Mouse (Mus musculus) Muller cell, postnatal 12 days (primary cell): Measurements from ENCODE around the gene Tmc3.

Experiments
- DNase-seq: peaks from one replicate; pipeline ENCODE4 v3.0.0-alpha.2; 2015; ENCODE audit errors: inconsistent ontology term

The Tmc3 gene

GRCm38 (mm10) chr7:83637781-83638583, 53.3 kb downstream of the Tmc3 start:
- no peak for DNase-seq

- DNase-seq = no peak
These were observed 54.4 kb downstream of the Tmc3 start for GRCm38 (mm10) chr7:83639084-83639483.

DNA sequence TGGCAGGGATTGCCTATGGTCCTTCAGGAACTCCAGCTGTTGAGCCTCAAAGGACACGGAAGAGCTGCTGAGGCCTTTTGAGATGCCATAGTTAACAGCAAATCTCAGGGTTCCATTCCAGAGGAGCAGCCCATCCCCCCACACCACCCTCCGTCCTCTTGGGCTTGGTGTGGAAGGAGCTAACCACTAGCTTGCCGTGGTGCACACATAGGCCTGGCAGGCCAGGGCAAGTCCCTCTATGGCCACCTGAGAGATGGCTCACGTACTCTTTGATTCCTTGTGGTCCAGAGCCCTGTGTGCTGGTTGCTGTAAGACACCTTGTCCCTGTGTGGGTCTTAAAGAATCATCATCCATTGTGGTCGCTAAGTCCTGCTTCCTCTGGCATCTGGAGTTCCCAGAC, 55.9 kb downstream of the Tmc3 start:
- no peak for DNase-seq

DNA sequence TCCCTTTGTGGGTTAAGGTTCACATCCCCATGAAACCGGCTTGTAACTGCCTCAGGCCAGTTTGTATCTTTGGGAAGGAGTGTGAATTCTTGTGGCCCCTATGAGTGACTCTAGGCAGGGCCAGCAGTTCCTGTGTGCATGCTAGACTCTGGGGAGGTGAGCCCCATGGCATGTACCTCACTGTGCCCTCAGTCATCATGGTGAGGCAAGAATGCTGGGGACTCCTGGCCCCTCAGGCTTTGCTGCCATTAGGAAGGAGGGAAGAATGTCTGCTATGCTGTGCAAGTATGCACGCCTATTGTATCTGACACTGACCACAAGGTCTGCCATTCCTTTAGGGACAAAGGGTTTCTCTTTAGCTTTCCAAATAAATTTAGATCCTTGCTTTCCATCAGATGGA, 56.4 kb downstream of the Tmc3 start:
- DNase-seq = peak; percentile 96

- DNase-seq = no peak
These were observed 58.9 kb downstream of the Tmc3 start for GRCm38 (mm10) chr7:83643581-83643980.

GRCm38 (mm10) chr7:83644761-83645160, 60.0 kb downstream of the Tmc3 start:
- no peak for DNase-seq

- no peak for DNase-seq
These were observed 60.7 kb downstream of the Tmc3 start for GRCm38 (mm10) chr7:83645476-83645875.

DNA sequence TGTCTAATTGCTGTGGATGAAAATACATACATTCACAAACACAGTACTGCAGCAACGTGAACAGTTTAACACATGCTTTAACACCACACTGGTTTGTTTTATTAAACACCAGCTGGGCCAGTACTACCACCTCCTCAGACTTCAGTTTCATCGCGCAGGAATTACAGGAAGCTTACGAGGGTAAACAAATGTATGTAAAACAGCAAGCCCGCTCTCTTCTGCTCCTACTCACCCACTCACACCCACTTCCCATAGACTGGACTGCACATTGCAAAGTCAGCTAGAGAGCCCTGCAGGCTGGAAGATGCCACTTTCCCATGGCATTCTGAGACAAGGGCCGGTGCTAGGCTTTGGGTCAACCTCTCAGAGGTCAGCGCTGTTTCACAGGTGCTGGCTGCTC, 64.1 kb downstream of the Tmc3 start:
- DNase-seq = no peak

GRCm38 (mm10) chr7:83650638-83651037, 65.9 kb downstream of the Tmc3 start:
- no peak for DNase-seq

DNA sequence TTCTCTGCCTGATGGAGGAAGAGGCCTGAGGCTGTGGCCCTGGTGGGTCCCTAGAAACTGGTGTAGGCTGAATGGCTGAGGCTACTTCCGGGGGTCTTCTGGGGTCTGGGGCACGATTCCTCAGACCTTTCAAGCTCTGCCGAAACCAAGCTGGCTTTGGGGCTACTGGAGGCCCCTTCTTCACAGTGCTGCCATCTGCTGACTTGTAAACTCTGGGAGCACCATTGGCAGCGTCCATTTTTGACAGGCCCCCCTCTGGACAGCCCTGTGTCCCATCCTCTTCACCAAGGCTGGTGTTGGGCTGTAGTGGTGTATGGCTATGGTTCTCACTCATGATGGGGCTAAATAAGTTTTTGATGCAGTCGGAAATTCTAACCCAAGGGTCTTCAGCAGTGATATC, 67.8 kb downstream of the Tmc3 start:
- no peak for DNase-seq

DNA sequence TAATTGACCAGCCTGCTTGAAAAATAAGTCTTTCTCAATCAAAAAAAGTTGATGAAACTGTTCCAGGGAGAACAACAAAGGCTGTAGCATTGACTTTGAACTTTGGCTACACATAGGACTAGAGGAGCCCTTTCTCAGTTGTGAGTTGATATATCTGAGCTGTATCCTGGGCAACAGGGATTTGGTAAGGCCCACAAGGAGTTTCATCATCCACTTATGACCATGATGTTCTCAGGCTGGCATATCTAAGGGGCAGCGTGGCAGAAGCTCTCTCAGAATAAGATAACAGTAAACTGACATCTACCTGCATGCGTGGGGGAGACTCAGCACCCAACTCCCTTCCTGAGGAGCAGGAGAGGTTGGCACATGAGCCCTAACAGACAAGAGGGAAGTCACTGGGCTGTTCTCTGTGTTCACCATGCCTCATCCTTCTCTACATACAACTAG, 68.9 kb downstream of the Tmc3 start:
- DNase-seq = no peak

GRCm38 (mm10) chr7:83654196-83654595, 69.5 kb downstream of the Tmc3 start:
- no peak for DNase-seq

DNA sequence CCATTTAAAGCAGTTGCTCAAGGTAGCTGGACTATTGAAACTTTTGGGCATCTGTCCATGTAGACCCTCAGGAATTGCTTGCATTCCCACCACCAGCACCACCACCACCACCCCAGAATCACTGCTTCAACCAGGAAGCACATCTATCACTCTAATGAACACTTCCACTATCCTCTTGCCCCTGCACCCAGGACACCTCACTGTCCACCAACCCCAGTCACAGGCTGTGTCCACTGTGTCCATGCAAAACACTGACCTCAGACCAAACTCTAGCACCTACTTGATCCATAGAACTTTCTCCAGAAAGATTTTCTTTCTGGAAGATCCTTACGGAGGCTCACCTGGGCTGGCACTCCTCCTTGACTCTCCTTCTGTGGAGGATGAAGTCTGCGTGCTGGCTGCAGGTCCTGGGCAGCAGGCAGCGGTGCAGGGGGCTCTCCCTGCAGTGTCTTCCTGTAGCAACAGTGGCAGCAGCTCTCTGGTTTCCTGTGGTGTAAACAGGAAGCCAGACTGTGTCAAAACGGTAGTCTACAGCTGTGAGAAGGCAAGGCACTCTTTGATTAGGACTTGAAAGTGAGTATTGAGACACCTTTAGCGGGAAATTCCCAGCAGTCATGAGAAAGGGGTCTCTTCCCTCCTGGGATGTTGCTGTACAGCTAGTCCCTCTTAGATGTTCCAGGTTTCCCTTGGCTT, 70.4 kb downstream of the Tmc3 start:
- no peak for DNase-seq

- DNase-seq = peak; percentile 69
These were observed 74.0 kb downstream of the Tmc3 start for GRCm38 (mm10) chr7:83658716-83659115.

- DNase-seq = no peak
These were observed 74.7 kb downstream of the Tmc3 start for GRCm38 (mm10) chr7:83659159-83660065.

GRCm38 (mm10) chr7:83660273-83660691, 75.6 kb downstream of the Tmc3 start:
- DNase-seq = no peak

GRCm38 (mm10) chr7:83661031-83661430, 76.3 kb downstream of the Tmc3 start:
- DNase-seq = no peak

DNA sequence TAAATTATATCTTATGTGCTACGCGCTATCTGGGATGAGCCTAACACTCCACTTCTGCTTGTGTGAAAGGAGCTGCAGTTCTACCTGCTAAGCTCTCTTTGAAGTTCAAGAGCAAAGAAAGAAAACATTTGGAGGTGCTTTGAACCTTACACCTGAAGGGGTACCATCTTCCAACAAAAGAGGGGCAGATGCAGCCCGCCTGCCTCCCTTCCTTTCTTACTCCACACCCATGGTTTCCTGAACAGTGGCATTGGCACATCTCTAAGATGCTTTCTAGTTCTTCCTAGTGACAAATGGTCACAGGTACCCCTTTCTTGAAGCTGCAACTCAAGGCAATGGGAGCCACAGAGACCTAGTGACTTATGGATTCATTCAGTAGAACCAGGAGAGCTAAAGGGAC, 77.0 kb downstream of the Tmc3 start:
- no peak for DNase-seq

DNA sequence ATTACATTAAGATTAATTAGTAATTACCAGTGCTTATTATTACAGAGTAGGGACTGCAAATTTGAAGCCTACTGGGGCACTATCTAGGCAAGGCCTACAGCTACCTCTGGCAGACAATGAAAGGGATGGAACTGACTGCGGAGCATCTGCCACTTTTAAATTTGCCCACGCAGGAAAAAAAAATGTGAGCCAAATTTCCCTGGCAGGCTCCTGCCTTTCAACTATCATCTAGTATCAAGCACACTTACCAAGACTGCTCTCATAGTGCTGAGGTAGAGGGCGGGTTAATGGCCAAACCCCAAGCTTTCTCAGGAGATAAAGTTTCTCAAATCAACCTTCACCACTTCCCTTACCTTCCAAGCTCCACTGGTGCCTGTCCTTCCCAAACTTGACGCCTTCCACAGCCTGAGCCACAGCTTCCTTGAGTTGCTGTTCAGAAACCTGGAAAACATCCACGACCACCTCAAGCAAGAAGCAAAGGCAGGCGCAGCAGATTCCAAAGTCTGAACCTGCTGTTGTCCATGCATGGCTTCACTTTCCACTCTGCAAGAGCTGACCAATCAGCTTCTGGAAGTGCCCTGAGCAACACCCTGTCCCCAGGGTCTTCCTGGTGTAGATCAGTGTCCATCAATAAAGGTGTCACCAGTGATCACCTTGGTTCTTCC, 78.1 kb downstream of the Tmc3 start:
- DNase-seq = no peak

DNA sequence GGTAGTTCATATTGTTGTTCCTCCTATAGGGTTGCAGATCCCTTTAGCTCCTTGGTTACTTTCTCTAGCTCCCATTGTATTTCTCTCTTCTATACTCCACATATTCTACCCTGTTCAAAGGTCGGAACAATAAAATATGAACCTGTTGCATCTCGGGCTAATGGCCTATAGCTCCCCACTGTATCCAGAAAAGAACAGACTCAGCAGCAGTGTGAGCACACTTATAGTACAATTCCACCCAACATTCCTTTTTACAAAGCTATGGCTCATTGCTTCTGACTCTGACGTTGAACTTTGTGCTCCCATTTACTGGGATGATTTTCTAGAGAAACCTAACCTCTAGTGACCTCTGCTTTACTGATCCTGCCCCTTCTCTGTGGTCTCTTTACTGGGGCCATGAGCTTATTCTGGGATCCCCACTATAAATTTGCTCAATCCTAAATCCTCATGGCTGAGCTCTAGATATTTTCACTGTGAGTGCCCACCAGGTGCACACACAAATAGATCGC, 81.4 kb downstream of the Tmc3 start:
- DNase-seq = no peak

DNA sequence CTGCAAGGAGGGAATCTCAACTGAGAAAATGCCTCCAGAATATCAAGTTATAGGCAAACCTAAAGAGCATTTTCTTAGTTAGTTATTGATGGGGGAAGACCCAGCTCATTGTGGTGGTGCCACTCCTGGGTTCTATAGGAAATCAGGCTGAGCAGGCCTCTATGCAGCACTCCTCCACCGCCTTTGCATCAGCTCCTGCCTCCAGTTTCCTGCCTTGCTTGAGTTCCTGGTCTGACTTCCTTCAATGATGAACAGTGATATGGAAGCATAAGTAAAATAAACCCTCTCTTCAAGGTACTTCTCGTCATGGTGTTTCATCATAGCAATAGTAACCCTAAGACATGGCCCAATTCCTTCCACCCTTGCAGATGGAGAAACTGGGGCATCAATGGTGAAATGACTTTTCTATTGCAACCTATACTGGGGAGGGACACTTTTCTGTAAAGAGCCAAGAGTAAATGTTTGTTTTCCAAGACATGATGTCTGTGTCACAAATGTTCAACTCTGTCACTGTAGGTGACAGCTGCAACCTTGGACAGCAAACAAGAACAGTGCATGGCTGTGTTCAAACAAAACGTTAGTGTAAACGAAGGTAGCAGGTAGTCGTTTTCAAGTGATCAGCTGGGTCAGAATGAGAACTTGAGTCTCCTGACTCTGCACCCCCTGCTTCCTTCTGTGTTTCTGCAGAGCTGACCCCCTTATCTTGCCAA, 83.4 kb downstream of the Tmc3 start:
- no peak for DNase-seq
